Mouse (Mus musculus) liver, adult (tissue): ENCODE measurements at regions not wholly inside any gene's neighbourhood (a gene's known extent, or its start where the extent isn't known, plus 50 kb on each side); places are given as distances from the start of the nearest gene placed in this dataset.
A peak's percentile ranks its signal among the peaks of the same experiment; 100 is the strongest.

Experiments
- GATA4 ChIP-seq: IDR thresholded peaks from 2 replicates; pipeline ENCODE4 v1.6.1; 2014; ENCODE audit warnings: mild to moderate bottlenecking, low read length; ENCODE audit not compliant: insufficient replicate concordance

DNA sequence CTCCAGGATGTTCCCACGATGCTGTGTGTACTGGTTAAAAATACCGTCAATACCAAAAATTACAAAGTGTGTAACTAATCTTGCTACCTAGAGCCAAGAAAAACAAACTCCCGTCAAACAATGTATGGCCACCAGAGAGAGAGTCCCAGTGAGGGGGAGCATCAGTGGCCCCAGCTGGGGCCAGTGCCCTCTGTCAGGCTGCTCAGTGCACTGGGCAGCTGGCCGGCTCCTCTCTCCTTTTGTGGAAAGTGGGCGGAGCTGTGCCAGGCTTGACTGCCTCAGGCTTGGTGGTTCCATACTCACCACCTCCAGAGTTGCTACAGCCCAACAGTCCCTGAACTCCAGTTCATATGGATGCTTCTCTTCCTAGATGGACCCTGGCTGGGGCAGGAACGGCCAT is 53.8 kb upstream of the Sept5 start:
- TF ChIP-seq GATA4, result no peak

DNA sequence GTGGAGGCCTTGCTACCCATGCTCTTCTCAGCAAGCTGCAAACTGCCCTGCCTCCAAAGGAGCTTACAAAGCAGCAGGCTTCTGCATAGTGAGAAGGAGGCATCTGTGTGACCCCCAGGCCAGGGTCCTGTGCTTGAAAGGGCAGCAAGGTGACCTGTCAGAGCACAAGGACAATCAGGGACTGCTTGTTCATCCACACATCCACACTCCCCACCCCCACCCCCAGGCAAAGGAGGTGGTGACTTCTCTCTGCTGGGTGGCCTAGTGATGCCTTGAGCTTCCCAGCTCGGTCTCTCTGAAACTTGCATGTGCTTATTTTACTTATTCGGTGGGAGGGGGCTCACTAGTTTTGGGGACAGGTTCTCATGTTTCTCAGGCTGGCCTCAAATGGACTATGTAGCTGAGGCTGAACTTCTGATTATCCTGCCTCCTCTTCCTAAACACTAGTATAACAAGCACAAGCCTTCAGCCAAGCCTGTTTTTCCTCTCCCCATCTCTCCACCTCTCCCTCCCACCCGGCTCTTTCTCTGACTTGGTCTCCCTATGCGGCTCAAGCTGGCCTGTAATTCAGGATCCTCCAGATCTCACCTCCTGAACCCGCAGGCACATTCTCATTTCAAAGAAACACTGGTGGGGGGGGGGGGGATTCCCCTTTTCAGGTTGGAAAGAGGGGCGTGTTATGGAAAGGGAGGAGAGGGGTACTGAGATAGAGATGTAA is 56.4 kb upstream of the Sept5 start:
- TF ChIP-seq GATA4, result no peak

DNA sequence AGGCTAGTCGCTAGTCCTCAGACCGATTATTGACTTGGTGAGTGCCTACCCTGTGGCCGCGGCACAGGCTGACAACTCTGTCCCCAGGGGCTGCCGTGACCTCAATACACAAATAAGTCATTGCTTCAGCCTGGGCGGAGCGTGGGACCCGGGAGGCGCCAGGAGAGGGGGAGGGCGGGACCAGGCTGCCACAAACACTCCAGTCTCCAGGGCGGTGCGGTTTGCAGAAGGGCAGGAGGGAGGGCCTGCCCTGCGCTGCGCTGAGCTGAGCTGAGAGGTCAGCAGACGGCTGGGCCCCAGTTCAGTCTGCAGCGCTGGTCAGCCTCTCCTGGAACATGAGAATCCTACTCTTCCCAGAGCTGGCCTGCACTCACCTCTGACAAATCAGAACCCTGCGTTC is 57.2 kb upstream of the Sept5 start:
- TF ChIP-seq GATA4, result no peak

DNA sequence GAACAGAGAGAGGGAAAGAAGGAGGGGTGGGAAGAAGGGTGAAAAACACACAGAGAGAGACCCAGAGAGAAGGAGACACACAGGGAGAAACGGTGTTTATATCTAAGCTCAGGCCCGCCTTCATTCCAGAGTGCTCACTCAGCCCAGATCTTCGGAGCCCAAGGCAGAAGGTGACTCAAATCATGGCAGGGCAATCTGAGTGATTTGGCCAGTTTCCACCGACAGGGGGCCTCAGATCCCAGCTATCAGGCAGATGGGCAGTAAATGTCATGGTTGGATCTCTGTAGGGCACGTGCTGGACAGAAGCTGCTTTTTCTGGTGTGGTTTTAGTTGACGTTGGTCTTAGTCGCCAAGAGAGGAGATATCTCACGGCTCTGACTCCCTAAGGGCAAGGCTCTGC is 57.6 kb upstream of the Sept5 start:
- no peak for TF ChIP-seq GATA4

DNA sequence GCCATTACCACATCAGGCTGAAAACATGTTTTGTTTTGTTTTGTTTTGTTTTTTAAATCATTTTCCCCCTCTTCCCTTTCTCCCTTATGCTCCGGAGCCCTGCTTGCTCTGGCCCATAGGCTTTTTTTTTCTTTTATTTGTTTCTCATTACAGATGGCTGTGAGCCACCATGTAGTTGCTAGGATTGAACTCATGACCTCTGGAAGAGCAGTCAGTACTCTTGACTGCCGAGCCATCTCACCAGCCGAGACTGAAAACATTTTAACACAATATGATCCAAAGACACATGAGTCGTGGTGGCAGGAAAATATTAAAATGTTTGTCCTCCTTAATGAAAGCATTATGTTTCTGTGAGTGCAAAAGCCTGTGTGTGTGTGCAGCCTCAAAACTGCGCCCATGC is 65.8 kb upstream of the Sept5 start:
- no peak for TF ChIP-seq GATA4

DNA sequence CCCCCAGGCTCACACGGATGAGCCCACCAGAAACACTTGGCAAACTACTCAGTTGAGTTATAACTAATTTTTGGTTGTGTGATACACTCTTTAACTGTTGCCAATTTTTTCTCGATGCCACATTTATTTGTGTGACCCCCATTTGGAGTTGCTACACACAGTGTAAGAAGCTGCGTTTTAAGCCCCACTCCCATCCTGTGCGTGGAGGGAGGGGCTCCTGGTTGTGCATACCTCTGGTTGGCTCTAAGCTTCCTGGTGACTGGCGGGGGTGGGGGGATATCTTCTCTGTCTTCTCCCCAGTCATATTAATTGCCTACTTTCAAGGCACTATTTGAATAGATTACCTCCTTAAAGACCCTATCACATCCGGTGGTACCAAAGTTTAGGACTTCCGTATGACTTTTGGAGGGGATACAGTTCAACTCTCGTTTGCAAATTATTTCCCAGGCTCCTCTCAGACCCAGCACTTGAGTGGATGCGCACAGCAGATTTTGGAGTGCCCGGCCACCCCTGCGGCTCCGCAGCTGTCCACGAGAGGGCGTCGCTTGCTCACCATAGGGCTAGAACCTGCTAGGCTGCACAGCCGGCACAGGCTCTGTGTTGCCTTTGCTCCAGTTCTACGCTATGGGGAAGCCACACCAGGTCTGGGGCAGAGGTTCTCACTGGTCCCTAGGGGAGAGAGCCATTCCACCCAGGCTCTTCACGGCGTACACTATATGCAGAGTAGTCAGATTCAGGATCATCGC is 66.5 kb upstream of the Sept5 start:
- TF ChIP-seq GATA4, result no peak

DNA sequence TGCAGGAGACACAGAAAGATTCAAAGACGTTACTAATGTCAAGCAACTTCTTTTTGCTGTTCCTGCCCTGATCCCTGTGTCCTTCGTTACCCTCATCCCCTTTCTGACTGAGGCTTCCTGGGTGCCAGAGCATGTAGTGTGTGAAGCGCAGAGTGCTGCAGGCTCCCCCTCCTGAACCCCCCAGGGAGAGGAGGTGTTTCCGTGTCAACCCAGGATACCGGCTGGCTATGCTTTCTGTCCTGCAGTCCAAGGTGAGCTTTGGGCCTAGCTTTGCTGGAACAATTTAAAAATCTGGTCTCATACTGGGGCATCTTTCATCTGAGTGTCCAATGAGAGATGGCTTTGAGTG is 67.0 kb upstream of the Sept5 start:
- TF ChIP-seq GATA4, result no peak

DNA sequence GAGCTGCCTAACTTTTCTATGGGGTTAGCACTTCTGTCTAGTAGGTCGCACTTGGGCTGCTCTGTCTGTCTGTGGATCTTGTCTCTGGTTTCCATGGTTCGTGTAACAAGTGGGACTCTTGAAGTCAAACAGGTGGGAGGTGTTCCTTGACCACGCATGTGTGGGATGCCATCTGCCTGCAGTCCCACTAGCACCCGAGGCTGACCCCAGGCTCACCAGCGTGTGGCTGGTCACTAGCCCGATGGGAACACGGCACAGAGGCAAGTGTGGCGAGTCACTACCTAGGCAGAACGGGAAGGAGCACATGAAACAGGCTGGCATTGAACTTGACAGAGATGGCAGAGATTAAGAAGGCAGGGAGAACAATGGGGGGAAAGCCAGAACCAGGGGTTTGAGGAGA is 72.5 kb upstream of the Cldn5 start:
- TF ChIP-seq GATA4, result no peak

DNA sequence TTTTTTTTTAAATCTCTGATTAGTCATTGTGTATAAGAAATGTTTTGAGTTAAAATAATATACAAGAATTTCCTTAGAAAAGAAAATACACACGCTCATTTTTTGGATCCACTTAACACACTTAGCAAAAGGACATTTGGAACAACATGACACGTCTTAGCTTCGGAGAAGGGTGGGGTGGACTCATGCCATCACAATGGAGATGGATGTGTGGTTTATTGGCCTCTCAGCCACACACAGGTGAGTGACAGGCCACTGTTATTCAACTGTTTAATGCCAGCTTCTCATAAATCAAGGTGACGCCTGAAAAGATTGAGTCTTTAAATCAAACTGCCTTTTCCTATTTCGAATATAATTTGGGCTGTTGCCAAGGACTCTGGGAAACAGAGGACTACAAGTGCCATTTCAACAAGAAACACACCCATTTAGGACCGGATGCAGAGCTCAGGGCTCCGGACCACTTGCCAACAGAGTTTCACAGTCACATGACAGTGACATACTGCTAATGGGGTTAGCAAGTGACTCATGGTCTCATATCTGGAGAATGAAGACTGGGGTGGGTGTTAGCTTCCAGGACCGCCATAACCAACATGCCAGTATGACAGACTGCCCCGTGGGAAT is 71.5 kb upstream of the Cldn5 start:
- TF ChIP-seq GATA4, result no peak

DNA sequence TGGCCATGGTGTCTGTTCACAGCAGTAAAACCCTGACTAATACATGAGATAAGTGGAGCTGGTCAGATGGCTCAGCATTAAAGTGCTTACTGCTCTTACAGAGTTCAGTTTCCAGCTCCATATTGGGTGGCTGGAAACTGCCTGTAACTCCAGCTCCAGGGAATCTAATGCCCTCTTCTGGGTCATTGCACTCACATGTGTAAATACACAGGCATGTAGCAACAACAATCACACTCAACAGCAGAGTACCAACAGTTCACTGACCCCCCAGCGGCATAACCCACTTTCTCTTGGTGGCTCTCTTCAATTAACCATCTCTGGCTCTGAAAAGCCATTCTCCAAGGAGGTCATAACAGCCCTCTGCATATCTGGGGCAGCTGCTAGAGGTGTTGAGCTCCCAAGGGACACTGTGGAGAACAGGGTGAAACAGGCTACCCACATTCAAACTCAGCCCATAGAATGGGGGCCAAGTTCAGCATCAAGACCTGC is 65.0 kb upstream of the Cldn5 start:
- TF ChIP-seq GATA4, result no peak

DNA sequence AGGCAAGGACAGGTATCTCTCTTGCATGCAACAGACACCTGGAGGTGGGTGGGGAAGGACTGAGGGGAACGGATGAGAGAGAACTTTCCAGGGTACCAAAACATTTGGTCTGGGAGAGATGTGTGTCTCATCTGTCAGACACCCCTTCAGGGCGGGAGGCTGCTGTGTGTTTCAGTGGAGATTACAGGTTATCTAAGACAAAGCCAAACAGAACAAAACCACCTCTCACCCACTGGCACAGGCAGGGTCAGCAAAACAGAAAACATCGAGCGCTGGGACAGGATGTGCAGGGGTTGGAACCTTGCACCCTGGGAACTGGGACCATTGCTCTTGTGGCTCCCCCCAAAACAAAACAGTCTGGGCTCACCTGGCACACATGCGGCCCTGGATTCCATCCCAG is 63.6 kb upstream of the Cldn5 start:
- TF ChIP-seq GATA4, result no peak

DNA sequence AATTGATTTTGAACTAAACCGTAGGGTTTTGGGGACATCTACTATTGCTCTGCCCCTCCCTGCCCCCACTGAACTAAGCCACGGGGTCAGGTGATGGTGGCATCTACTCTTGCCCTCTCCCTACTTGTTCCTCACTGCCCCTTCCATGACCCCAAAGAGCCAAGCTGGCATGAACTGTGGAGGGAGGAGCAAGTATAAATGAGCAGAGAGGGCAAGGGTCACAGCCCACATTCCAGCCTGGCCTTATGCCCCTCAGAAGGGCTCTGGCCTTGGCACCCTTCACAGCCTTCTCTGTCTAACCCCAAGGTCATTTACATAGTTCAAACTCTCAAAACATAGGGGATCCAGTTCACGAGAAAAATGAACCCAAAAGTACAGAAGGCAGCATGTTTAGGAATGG is 61.3 kb upstream of the Cldn5 start:
- TF ChIP-seq GATA4, result no peak

DNA sequence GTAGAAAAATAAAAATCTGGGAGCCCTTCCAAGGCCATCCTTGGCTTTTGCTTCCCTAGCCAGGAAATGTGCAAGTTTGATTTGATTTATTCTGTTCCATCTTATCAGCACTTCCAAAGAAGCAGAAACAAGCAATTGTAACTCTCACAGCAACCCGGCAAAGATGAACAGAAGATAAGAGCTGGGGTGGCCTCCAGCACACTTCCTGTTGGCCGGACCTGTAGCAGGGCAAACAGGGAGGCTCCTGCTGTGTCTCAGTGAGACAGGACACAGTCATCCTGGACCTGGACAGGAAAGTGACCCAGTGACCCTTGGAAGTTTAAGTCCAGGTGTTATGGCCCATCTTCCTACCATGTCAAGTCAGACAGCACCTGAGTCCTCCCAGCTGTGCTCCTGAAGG is 58.6 kb upstream of the Cldn5 start:
- TF ChIP-seq GATA4, result peak; percentile 71; the same call in 1 of the 2 replicates

DNA sequence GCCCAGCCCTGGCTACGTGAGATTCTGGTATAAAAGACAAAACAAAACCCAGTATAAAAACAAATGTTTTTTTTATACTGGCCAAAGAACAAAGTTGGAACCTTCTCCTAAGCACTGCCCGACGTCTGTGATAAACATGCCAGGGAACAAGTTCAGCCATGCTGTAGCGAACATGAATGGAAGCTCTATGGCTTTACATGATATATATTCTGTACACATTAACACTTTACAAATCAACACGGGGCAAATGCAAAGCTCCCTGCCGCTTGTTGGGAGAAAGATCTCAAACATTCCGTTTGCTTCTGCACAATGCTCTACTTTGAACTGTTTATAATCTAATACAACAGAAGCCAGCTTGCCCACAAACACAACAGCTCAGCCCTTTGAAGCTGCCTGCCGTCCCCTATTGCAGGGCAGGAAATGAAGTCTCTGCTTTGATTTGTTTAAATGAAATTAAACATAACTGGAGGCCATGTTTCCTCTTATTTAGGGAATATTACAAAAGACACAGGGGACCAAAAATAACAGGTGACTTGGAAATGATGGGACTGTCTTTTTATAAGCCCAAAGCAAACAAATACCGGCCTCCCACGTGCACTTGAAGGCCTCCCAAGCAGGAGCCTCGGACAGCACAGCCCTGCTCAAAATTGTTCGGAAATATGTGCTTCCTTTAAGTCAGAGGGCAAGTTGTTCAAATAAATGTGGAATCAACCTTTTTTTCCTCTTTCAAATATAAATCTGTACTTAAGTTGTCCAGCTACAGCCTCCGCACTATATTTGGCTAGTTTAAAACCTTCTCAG is 56.0 kb upstream of the Cldn5 start:
- no peak for TF ChIP-seq GATA4

DNA sequence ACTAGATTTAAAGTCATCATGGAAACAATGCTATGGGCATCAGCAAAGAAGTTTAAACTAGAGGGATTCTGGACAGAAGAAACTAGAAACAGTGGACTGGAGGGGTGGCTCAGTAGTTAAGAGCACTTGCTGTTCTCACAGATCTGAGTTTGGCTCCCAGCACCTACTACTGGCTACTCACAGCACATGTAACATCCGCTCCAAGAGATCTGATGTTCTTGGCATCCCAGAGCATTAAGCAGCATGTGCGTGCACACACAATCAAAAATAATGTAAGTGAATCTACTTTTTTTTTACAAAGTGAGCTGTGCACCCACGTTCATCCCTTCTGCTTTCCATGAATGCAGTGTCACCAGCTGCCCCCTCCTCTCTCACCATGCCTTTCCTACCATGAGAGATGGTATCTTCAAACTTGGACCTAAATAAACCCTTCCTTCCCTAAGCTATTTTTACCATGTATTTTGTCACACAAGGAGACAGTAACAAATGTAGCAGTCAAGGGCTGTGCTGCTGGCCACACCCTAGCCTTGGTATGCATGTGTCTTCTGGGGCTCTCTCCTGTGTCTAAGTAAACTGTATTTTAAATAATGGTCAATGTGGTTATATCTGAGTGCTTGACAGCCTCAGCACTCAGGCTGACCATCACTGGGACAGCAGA is 53.3 kb upstream of the Cldn5 start:
- no peak for TF ChIP-seq GATA4
